In the genomic region with DNA sequence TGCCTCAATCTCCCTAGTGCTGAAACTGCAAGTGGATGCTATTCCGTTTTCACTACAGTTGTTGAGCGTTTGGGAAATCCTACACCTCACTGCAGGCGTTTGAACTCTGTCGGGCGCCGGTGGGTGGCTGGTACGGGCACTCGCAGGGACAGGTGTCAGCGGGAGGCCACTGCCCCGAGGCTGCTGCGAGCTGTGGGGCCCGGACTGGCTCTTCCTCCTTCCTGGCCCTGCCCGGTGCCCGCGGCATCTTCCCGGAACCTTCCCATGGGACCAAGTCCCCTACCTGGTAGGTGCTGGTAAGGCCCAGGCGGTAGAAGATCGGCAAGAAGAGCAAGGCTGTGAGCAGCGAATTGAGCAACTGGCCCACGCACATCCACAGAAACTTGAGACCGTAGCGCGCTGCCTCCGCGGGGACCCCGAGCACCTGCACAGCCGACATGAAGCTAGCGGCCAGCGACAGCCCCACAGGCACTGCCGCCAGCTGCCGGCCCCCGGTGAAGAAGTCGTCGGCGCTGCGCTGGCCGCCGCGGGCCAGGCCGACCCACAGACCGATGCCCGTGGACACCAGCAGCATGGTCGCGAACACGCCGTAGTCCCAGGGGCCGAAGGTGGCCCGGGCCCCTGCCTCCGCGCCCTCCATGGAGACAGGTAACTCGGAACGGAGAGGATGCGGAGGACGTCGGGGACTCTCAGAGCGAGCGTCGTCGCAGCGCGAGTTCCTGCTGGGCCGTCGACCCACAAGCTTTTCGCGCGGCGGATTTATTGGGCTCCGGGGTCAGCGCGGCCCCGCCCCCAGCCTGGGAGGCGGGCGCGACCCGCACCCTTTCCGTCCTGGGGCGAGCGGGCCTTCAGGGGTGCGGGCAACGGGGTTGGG, we compare ENCODE assay signal across 9 mouse cellular contexts. TPM values are rescaled to one million over a fixed set of nuclear protein-coding genes. Genes with fewer than 3 reads are reported as not detected.
DNase-seq lines count a peak whose midpoint lies in the region; ATAC-seq and TF ChIP-seq lines count a peak whose summit lies in the region.
"Had no signal": no experiment of that assay in that cellular context is flagged by ENCODE, and none has a peak within 500 bp of the region (broad histone marks: within the 10 kb centered on the region; RNA-seq: fewer than 3 reads in every experiment).

A gene (minus strand): TSS at position 736 of the 874 bp plus-strand sequence.

- ATAC-seq in liver, embryonic 12.5 days: no peak
- no peak for ATAC-seq in stomach, embryonic 16.5 days (ENCODE audit: insufficient read depth, low FRiP score)

- H3K4me3 ChIP-seq in spleen, adult 2 months (ENCODE audit: extremely low read depth, insufficient read depth, insufficient read length): peak within 1 kb of the TSS; percentile 3; the same call in 1 of the 2 replicates
- peak within 1 kb of the TSS; percentile 23 for H3K4me3 ChIP-seq in liver, embryonic 12.5 days
- H3K4me3 ChIP-seq in stomach, embryonic 16.5 days (replicated peaks; ENCODE audit: low read length): peak within 1 kb of the TSS; percentile 41

- H3K4me2 ChIP-seq in liver, embryonic 12.5 days: peak within 1 kb of the TSS; percentile 43
- peak within 1 kb of the TSS; percentile 49 for H3K4me2 ChIP-seq in stomach, embryonic 16.5 days (ENCODE audit: low read depth, low read length)

- WGBS in spleen, adult 2 months: 8% methylated on average over 80 of the region's 80 CpGs
- 5% methylated on average over 80 of the region's 80 CpGs for WGBS in liver, embryonic 12.5 days (ENCODE audit: insufficient replicate concordance)
- WGBS in stomach, embryonic 16.5 days: 4% methylated on average over 79 of the region's 80 CpGs

- peaks cover 15% of the 10 kb centered on the region for H3K4me1 ChIP-seq in spleen, adult 2 months (ENCODE audit: control insufficient read depth, insufficient read depth, insufficient read length)
- H3K4me1 ChIP-seq in liver, embryonic 12.5 days: peaks cover 50% of the 10 kb centered on the region
- H3K4me1 ChIP-seq in stomach, embryonic 16.5 days (ENCODE audit: control insufficient read depth, insufficient read depth, low read length): peaks cover 16% of the 10 kb centered on the region

- no peak for TF ChIP-seq CTCF in spleen, adult 2 months (IDR thresholded peaks at IDR 0.05; ENCODE audit: extremely low read depth, insufficient read depth, insufficient read length, insufficient replicate concordance)

- H3K9me3 ChIP-seq in liver, embryonic 12.5 days (replicated peaks): no peaks in the 10 kb centered on the region
- H3K9me3 ChIP-seq in stomach, embryonic 16.5 days (replicated peaks; ENCODE audit: control insufficient read depth, low read length): no peaks in the 10 kb centered on the region

- no peak for TF ChIP-seq POLR2A in spleen, adult 2 months (IDR thresholded peaks at IDR 0.05; ENCODE audit: low read depth, low read length)

- 0 out of 2 replicates have a peak within 1 kb of the TSS, but pooled peaks have one; percentile 20 for H3K9ac ChIP-seq in liver, embryonic 12.5 days
- H3K9ac ChIP-seq in stomach, embryonic 16.5 days (ENCODE audit: low read length): peak within 1 kb of the TSS; percentile 63

- H3K36me3 ChIP-seq in spleen, adult 2 months (ENCODE audit: control insufficient read depth, insufficient read depth, low read length): peaks cover 22% of the 10 kb centered on the region
- peaks cover 35% of the 10 kb centered on the region for H3K36me3 ChIP-seq in liver, embryonic 12.5 days
- peaks cover 17% of the 10 kb centered on the region; the same call in 1 of the 2 replicates for H3K36me3 ChIP-seq in stomach, embryonic 16.5 days (ENCODE audit: control insufficient read depth, insufficient read depth, low read length)

- H3K27ac ChIP-seq in spleen, adult 2 months (ENCODE audit: insufficient read depth, low read length): no peak within 1 kb of the TSS
- H3K27ac ChIP-seq in liver, embryonic 12.5 days: no peak within 1 kb of the TSS
- no peak within 1 kb of the TSS for H3K27ac ChIP-seq in stomach, embryonic 16.5 days (ENCODE audit: low read length)

- peak; percentile 58 for DNase-seq in embryo, embryonic 10 days (ENCODE audit: low spot score)
- no peak for DNase-seq in embryo, embryonic 9.5 days (ENCODE audit: extremely low spot score)
- DNase-seq in spleen, adult 2 months (ENCODE audit: low read depth in 1 of 2, low spot score in 2 of 2): no peak
- no peak for DNase-seq in spleen, postnatal 10 days (ENCODE audit: low spot score in 2 of 2)
- no peak for DNase-seq in left cerebral cortex, postnatal 4 days
- no peak for DNase-seq in frontal cortex, postnatal 14 days (ENCODE audit: low spot score in 2 of 2)

- intact Hi-C loops in left cerebral cortex, postnatal 4 days (cut with DNase I): loop anchor here (10.0 kb wide), 1 partner anchor 473 kb away; a partner anchor contains a TSS

- peaks cover 25% of the 10 kb centered on the region for H3K27me3 ChIP-seq in spleen, adult 2 months (ENCODE audit: control insufficient read depth, insufficient read depth, low read length)
- peaks cover 71% of the 10 kb centered on the region for H3K27me3 ChIP-seq in liver, embryonic 12.5 days (replicated peaks)
- H3K27me3 ChIP-seq in stomach, embryonic 16.5 days (ENCODE audit: control insufficient read depth, insufficient read depth, low read length): peaks cover 29% of the 10 kb centered on the region

RNA-seq across cellular contexts. Expression of the gene that starts here (rescaled TPM):
- 1.0 and 1.1 TPM in 2 replicates for polyA plus RNA-seq in spleen, adult 2 months (2012; rRNA removed)
- polyA plus RNA-seq in liver, embryonic 12.5 days (2016; fragmentation: Nextera tagmentation; extraction: Ambion mirVana): 0.08 and 0.11 TPM in 2 replicates
- polyA plus RNA-seq in stomach, embryonic 16.5 days (2015; fragmentation: Nextera tagmentation; extraction: Ambion mirVana): 8.2 and 13.8 TPM in 2 replicates
- 1 to 10 TPM; 4.4 to 4.5 TPM for total RNA-seq in left cerebral cortex, postnatal 4 days (2021)
- total RNA-seq: liver, adult 2 months had no signal
- polyA plus RNA-seq: liver, adult 2 months had no signal
